11 mouse cellular contexts compared by ENCODE assay signal in genomic region chr10:75558515-75558914, GRCm38 (mm10). TPM values are rescaled to one million over a fixed set of nuclear protein-coding genes. Genes with fewer than 3 reads are reported as not detected.
DNase-seq lines count a peak whose midpoint lies in the region; ATAC-seq lines count a peak whose summit lies in the region.
"Had no signal": no experiment of that assay in that cellular context is flagged by ENCODE, and none has a peak within 500 bp of the region (broad histone marks: within the 10 kb centered on the region; RNA-seq: fewer than 3 reads in every experiment).

No protein-coding gene starts in this region.

- no peaks in the 10 kb centered on the region for H3K36me3 ChIP-seq in heart, embryonic 13.5 days
- no peaks in the 10 kb centered on the region for H3K36me3 ChIP-seq in midbrain, embryonic 10.5 days
- H3K36me3 ChIP-seq: liver, embryonic 13.5 days; stomach, embryonic 15.5 days had no signal

- no peak for ATAC-seq in heart, embryonic 13.5 days (ENCODE audit: extremely low read depth, insufficient number of reproducible peaks, low FRiP score, low TSS enrichment)
- ATAC-seq in cerebellum, adult (ENCODE audit: insufficient number of reproducible peaks, low FRiP score, low TSS enrichment): peak; percentile 47

- peaks cover 66% of the 10 kb centered on the region for H3K27me3 ChIP-seq in heart, embryonic 13.5 days (replicated peaks)
- peaks cover 76% of the 10 kb centered on the region for H3K27me3 ChIP-seq in midbrain, embryonic 10.5 days (ENCODE audit: low read depth, poor library complexity, severe bottlenecking)

- no peak overlapping the region for H3K27ac ChIP-seq in heart, embryonic 13.5 days (replicated peaks)
- H3K27ac ChIP-seq in midbrain, embryonic 10.5 days (replicated peaks): no peak overlapping the region
- H3K27ac ChIP-seq: liver, embryonic 13.5 days; stomach, embryonic 15.5 days had no signal

- H3K4me2 ChIP-seq in heart, embryonic 13.5 days: peak overlapping the region; percentile 99

- H3K4me1 ChIP-seq in heart, embryonic 13.5 days: peaks cover 39% of the 10 kb centered on the region
- H3K4me1 ChIP-seq in midbrain, embryonic 10.5 days: peaks cover 36% of the 10 kb centered on the region

- H3K9ac ChIP-seq in heart, embryonic 13.5 days: no peak overlapping the region
- H3K9ac ChIP-seq: liver, embryonic 13.5 days had no signal

- no peaks in the 10 kb centered on the region for H3K9me3 ChIP-seq in heart, embryonic 13.5 days
- H3K9me3 ChIP-seq in midbrain, embryonic 10.5 days (replicated peaks): no peaks in the 10 kb centered on the region
- H3K9me3 ChIP-seq: liver, embryonic 13.5 days; stomach, embryonic 15.5 days had no signal

- no peak overlapping the region for H3K4me3 ChIP-seq in heart, embryonic 13.5 days
- peak overlapping the region; percentile 74; the same call in 1 of the 2 replicates for H3K4me3 ChIP-seq in midbrain, embryonic 10.5 days
- H3K4me3 ChIP-seq: liver, embryonic 13.5 days had no signal

- no peak for DNase-seq in heart, adult 18-20 months
- peak; percentile 56 for DNase-seq in gonadal fat pad, adult 2 months (ENCODE audit: low read depth)
- no peak for DNase-seq in midbrain, embryonic 10.5 days (ENCODE audit: low spot score)
- no peak for DNase-seq in spleen, adult 18-20 months
- DNase-seq in lung, postnatal 4 days: no peak
- DNase-seq in thymus, postnatal 4 days: no peak
- DNase-seq: liver, embryonic 13.5 days had no signal

- WGBS in heart, embryonic 13.5 days: 25% methylated on average over 3 of the region's 3 CpGs
- WGBS in midbrain, embryonic 10.5 days: 21% methylated on average over 3 of the region's 3 CpGs

RNA-seq across cellular contexts. Expression of gene Lrrc75b, which starts 1.6 kb away (rescaled TPM):
- 1.2 TPM in 2 replicates for polyA plus RNA-seq in heart, embryonic 13.5 days (2015; fragmentation: Nextera tagmentation; extraction: Ambion mirVana)
- total RNA-seq in heart, adult 18-20 months (2021): 1 to 10 TPM in 1 of 2 experiments, under 1 TPM in 1; 0.67 to 1.1 TPM
- 9.0 and 18.2 TPM in 2 replicates for polyA plus RNA-seq in gonadal fat pad, adult 2 months (2012; rRNA removed)
- 1.6 and 3.8 TPM in 2 replicates for polyA plus RNA-seq in midbrain, embryonic 10.5 days (2016; fragmentation: Nextera tagmentation; extraction: Ambion mirVana)
- total RNA-seq: CH12.LX had no signal

RNA-seq across cellular contexts. Expression of gene Ggt1, which starts 2.9 kb away (rescaled TPM):
- 0.52 and 0.76 TPM in 2 replicates for polyA plus RNA-seq in heart, embryonic 13.5 days (2015; fragmentation: Nextera tagmentation; extraction: Ambion mirVana)
- under 1 TPM in 1 of 2 experiments, not detected in 1; 0.54 TPM for total RNA-seq in heart, adult 18-20 months (2021)
- polyA plus RNA-seq in gonadal fat pad, adult 2 months (2012; rRNA removed): 127 and 198 TPM in 2 replicates
- 2.7 and 3.1 TPM in 2 replicates for polyA plus RNA-seq in midbrain, embryonic 10.5 days (2016; fragmentation: Nextera tagmentation; extraction: Ambion mirVana)

RNA-seq across cellular contexts. Expression of gene Ggt5, which starts 30.6 kb away (rescaled TPM):
- 7.1 TPM in 2 replicates for polyA plus RNA-seq in heart, embryonic 13.5 days (2015; fragmentation: Nextera tagmentation; extraction: Ambion mirVana)
- 1 to 10 TPM; 4.2 to 4.7 TPM for total RNA-seq in heart, adult 18-20 months (2021)
- polyA plus RNA-seq in gonadal fat pad, adult 2 months (2012; rRNA removed): 41.4 and 47.0 TPM in 2 replicates
- polyA plus RNA-seq in midbrain, embryonic 10.5 days (2016; fragmentation: Nextera tagmentation; extraction: Ambion mirVana): 0.56 and 1.2 TPM in 2 replicates
- total RNA-seq: CH12.LX had no signal

RNA-seq across cellular contexts. Expression of gene Gucd1, which starts 40.7 kb away (rescaled TPM):
- 22.4 and 25.4 TPM in 2 replicates for polyA plus RNA-seq in heart, embryonic 13.5 days (2015; fragmentation: Nextera tagmentation; extraction: Ambion mirVana)
- 10 to 100 TPM; 33.0 to 36.8 TPM for total RNA-seq in heart, adult 18-20 months (2021)
- 47.6 and 51.9 TPM in 2 replicates for polyA plus RNA-seq in gonadal fat pad, adult 2 months (2012; rRNA removed)
- 32.1 and 35.7 TPM in 2 replicates for polyA plus RNA-seq in midbrain, embryonic 10.5 days (2016; fragmentation: Nextera tagmentation; extraction: Ambion mirVana)

RNA-seq across cellular contexts. Expression of gene Snrpd3, which starts 41.2 kb away (rescaled TPM):
- polyA plus RNA-seq in heart, embryonic 13.5 days (2015; fragmentation: Nextera tagmentation; extraction: Ambion mirVana): 96.6 and 101 TPM in 2 replicates
- 10 to 100 TPM; 66.2 to 80.3 TPM for total RNA-seq in heart, adult 18-20 months (2021)
- polyA plus RNA-seq in gonadal fat pad, adult 2 months (2012; rRNA removed): 12.8 and 23.1 TPM in 2 replicates
- polyA plus RNA-seq in midbrain, embryonic 10.5 days (2016; fragmentation: Nextera tagmentation; extraction: Ambion mirVana): 271 and 281 TPM in 2 replicates

Comparison
In these comparisons a context has a peak if more than half of its experiments do, and no peak if none do; other contexts are left out.
1. RNA of gene Ggt1, which starts 2.9 kb away (polyA plus RNA-seq): 127 to 198 TPM in gonadal fat pad, adult 2 months; 2.7 to 3.1 TPM in midbrain, embryonic 10.5 days and 0.52 to 0.76 TPM in heart, embryonic 13.5 days; every median in the first group is over 10 times any median in the second.